Mouse (Mus musculus) liver, postnatal 0 days (tissue): Measurements from ENCODE around the gene Cyp27b1. TPM values are rescaled to one million over a fixed set of nuclear protein-coding genes. Genes with fewer than 3 reads are reported as not detected.

Experiments used
- ATAC-seq: fragments of 200-750 bp; cut with Nextera tagmentation; 2 replicates; pipeline ENCODE4 v1.8.0; 2017; ENCODE audit warnings: mild to moderate bottlenecking, moderate library complexity
- DNase-seq: peaks from one replicate; pipeline ENCODE4 v3.0.0-alpha.2; 2016
- H3K27ac ChIP-seq: fragments of 300-500 bp; sonication (generic); 2 replicates; pipeline ENCODE4 v1.5.1; 2014; ENCODE audit warnings: antibody characterized with exemption, moderate library complexity, mild to moderate bottlenecking, low read depth
- H3K27me3 ChIP-seq: fragments of 300-500 bp; sonication (generic); 2 replicates; pipeline ENCODE4 v1.6.1; 2014; ENCODE audit warnings: low read length, control low read depth, mixed read lengths; ENCODE audit not compliant: insufficient read depth
- H3K36me3 ChIP-seq: fragments of 300-500 bp; sonication (generic); replicated peaks from 2 replicates; pipeline ENCODE4 v1.6.1; 2014; ENCODE audit warnings: mild to moderate bottlenecking, control low read depth, low read length, moderate library complexity, mixed read lengths; ENCODE audit not compliant: insufficient read depth
- H3K4me1 ChIP-seq: fragments of 300-500 bp; sonication (generic); 2 replicates; pipeline ENCODE4 v1.6.1; 2014; ENCODE audit warnings: antibody characterized with exemption, mild to moderate bottlenecking, control low read depth; ENCODE audit not compliant: insufficient read depth
- H3K4me2 ChIP-seq: fragments of 300-500 bp; sonication (generic); 2 replicates; pipeline ENCODE4 v1.6.1; 2014; ENCODE audit warnings: low read depth, mild to moderate bottlenecking, low read length, moderate library complexity, mixed read lengths
- H3K4me3 ChIP-seq: fragments of 300-500 bp; sonication (generic); 2 replicates; pipeline ENCODE4 v1.5.1; 2014; ENCODE audit warnings: low read depth, low read length
- H3K9ac ChIP-seq: fragments of 300-500 bp; sonication (generic); replicated peaks from 2 replicates; pipeline ENCODE4 v1.6.1; 2014; ENCODE audit warnings: mild to moderate bottlenecking, moderate library complexity
- H3K9me3 ChIP-seq: fragments of 300-500 bp; sonication (generic); 2 replicates; pipeline ENCODE4 v1.6.1; 2016; ENCODE audit warnings: mild to moderate bottlenecking, control low read depth, low read length, mixed read lengths
- CTCF ChIP-seq: sonication (generic); IDR thresholded peaks from 2 replicates; pipeline ENCODE4 v1.5.1; 2016; ENCODE audit warnings: antibody characterized with exemption, low read depth
- EP300 ChIP-seq: IDR thresholded peaks from 2 replicates; pipeline ENCODE4 v1.6.1; 2016; ENCODE audit warnings: antibody characterized with exemption, low read depth, mild to moderate bottlenecking
- WGBS: fragments of 180-500 bp; shearing (Covaris S2); extraction: QIAGEN DNeasy Blood & Tissue Kit; methylation state at CpG from one replicate; pipeline ENCODE4 v1.1.7; 2014; ENCODE audit not compliant: insufficient replicate concordance; 5-methylcytosine and 5-hydroxymethylcytosine counted together
- polyA plus RNA-seq: library from polyadenylated mRNA; unstranded; fragments of >200 nt; fragmentation: Nextera tagmentation; extraction: Ambion mirVana; gene quantifications from 2 replicates; pipeline ENCODE4 v1.2.1, GENCODE M21; 2015

Cyp27b1 gene
- polyA plus RNA-seq, 1 experiment from 2014 or later, result not detected

- no peak for TF ChIP-seq EP300
- no peak for TF ChIP-seq CTCF
- no peaks in the 10 kb centered on the region for H3K9me3 ChIP-seq
- WGBS, result 61% methylated on average over 5 of the region's 5 CpGs
Measured at GRCm38 (mm10) chr10:127083915-127084306, 35.9 kb downstream of the Cyp27b1 start.

GRCm38 (mm10) chr10:127085052-127085451 lies 37.0 kb downstream of the Cyp27b1 start:
- ATAC-seq (no peak), DNase-seq (no peak)
- Histone ChIP-seq H3K36me3 (no peaks in the 10 kb centered on the region), H3K27ac (no peak overlapping the region), H3K4me3 (no peak overlapping the region), H3K9ac (no peak overlapping the region), H3K4me1 (peaks cover 14% of the 10 kb centered on the region), H3K4me2 (no peak overlapping the region), H3K27me3 (0 out of 2 replicates have a peak, but pooled peaks cover under 1% of the 10 kb centered on the region), H3K9me3 (no peaks in the 10 kb centered on the region)
- TF ChIP-seq EP300, result no peak
- no peak for TF ChIP-seq CTCF
- 90% methylated on average over 9 of the region's 9 CpGs for WGBS

More at GRCm38 (mm10) chr10:127083915-127084306, 35.9 kb downstream of the Cyp27b1 start:
- no peak overlapping the region for H3K9ac ChIP-seq
- peaks cover 25% of the 10 kb centered on the region for H3K4me1 ChIP-seq
- H3K27me3 ChIP-seq, result peaks cover 9% of the 10 kb centered on the region; the same call in 1 of the 2 replicates
- H3K27ac ChIP-seq, result no peak overlapping the region
- H3K4me3 ChIP-seq, result no peak overlapping the region
- H3K4me2 ChIP-seq, result no peak overlapping the region
- H3K36me3 ChIP-seq, result no peaks in the 10 kb centered on the region
- ATAC-seq, result no peak
- DNase-seq, result no peak

GRCm38 (mm10) chr10:127085633-127086032 lies 37.6 kb downstream of the Cyp27b1 start:
- DNase-seq (no peak), ATAC-seq (no peak)
- no peak overlapping the region for H3K4me2 ChIP-seq
- H3K27me3 ChIP-seq, result peaks cover 6% of the 10 kb centered on the region
- 81% methylated on average over 6 of the region's 6 CpGs for WGBS
- no peaks in the 10 kb centered on the region for H3K9me3 ChIP-seq
- H3K9ac ChIP-seq, result no peak overlapping the region
- H3K27ac ChIP-seq, result no peak overlapping the region
- TF ChIP-seq CTCF (no peak), EP300 (no peak)
- no peaks in the 10 kb centered on the region for H3K36me3 ChIP-seq
- peaks cover 12% of the 10 kb centered on the region for H3K4me1 ChIP-seq
- H3K4me3 ChIP-seq, result no peak overlapping the region

GRCm38 (mm10) chr10:127090560-127091411 lies 42.7 kb downstream of the Cyp27b1 start:
- Histone ChIP-seq H3K4me2 (no peak overlapping the region), H3K36me3 (peaks cover 10% of the 10 kb centered on the region; the same call in 1 of the 2 replicates), H3K27me3 (peaks cover 19% of the 10 kb centered on the region), H3K4me1 (peaks cover 15% of the 10 kb centered on the region), H3K9me3 (no peaks in the 10 kb centered on the region), H3K27ac (no peak overlapping the region), H3K9ac (no peak overlapping the region), H3K4me3 (no peak overlapping the region)
- 60% methylated on average over 56 of the region's 57 CpGs for WGBS
- peak; percentile 56 for DNase-seq
- TF ChIP-seq CTCF, result no peak
- TF ChIP-seq EP300, result no peak
- 0 out of 2 replicates have a peak, but pooled peaks have one; percentile 11 for ATAC-seq

GRCm38 (mm10) chr10:127091507-127092396 lies 43.7 kb downstream of the Cyp27b1 start:
- Histone ChIP-seq H3K27ac (no peak overlapping the region), H3K4me2 (no peak overlapping the region), H3K9ac (no peak overlapping the region), H3K36me3 (peaks cover 19% of the 10 kb centered on the region; the same call in 1 of the 2 replicates), H3K27me3 (peaks cover 19% of the 10 kb centered on the region), H3K4me1 (peaks cover 15% of the 10 kb centered on the region), H3K4me3 (no peak overlapping the region), H3K9me3 (no peaks in the 10 kb centered on the region)
- peak; percentile 10; the same call in 1 of the 2 replicates for ATAC-seq
- 63% methylated on average over 47 of the region's 51 CpGs for WGBS
- TF ChIP-seq CTCF (no peak), EP300 (no peak)
- no peak for DNase-seq

- WGBS, result 43% methylated on average over 4 of the region's 4 CpGs
- DNase-seq (no peak), ATAC-seq (no peak)
- no peak overlapping the region for H3K4me2 ChIP-seq
- TF ChIP-seq CTCF, result no peak
- no peak for TF ChIP-seq EP300
- H3K4me1 ChIP-seq, result peaks cover 15% of the 10 kb centered on the region
- no peak overlapping the region for H3K27ac ChIP-seq
- H3K36me3 ChIP-seq, result peaks cover 29% of the 10 kb centered on the region
- H3K9ac ChIP-seq, result no peak overlapping the region
- H3K27me3 ChIP-seq, result peaks cover 19% of the 10 kb centered on the region
- H3K4me3 ChIP-seq, result no peak overlapping the region
- no peaks in the 10 kb centered on the region for H3K9me3 ChIP-seq
Measured at GRCm38 (mm10) chr10:127092742-127093141, 44.7 kb downstream of the Cyp27b1 start.
